Mouse (Mus musculus) embryonic facial prominence, embryonic 15.5 days (tissue): ENCODE measurements at regions not wholly inside any gene's neighbourhood (a gene's known extent, or its start where the extent isn't known, plus 50 kb on each side); places are given as distances from the start of the nearest gene placed in this dataset.

Experiments used
- ATAC-seq: fragments of 200-750 bp; cut with Nextera tagmentation; 2 replicates; pipeline ENCODE4 v1.8.0; 2017; ENCODE audit warnings: low read depth, moderate TSS enrichment; ENCODE audit not compliant: insufficient number of reproducible peaks, low FRiP score, low TSS enrichment
- H3K27ac ChIP-seq: fragments of 300-500 bp; sonication (generic); replicated peaks from 2 replicates; pipeline ENCODE4 v1.5.1; 2015; ENCODE audit warnings: mild to moderate bottlenecking, inconsistent platforms
- H3K27me3 ChIP-seq: fragments of 300-500 bp; sonication (generic); 2 replicates; pipeline ENCODE4 v1.6.1; 2015; ENCODE audit warnings: inconsistent platforms
- H3K36me3 ChIP-seq: fragments of 300-500 bp; sonication (generic); 2 replicates; pipeline ENCODE4 v1.6.1; 2015; ENCODE audit warnings: mild to moderate bottlenecking, inconsistent platforms
- H3K4me1 ChIP-seq: fragments of 300-500 bp; sonication (generic); 2 replicates; pipeline ENCODE4 v1.6.1; 2015; ENCODE audit warnings: inconsistent platforms
- H3K4me2 ChIP-seq: fragments of 300-500 bp; sonication (generic); replicated peaks from 2 replicates; pipeline ENCODE4 v1.6.1; 2015; ENCODE audit warnings: mild to moderate bottlenecking, inconsistent platforms
- H3K4me3 ChIP-seq: fragments of 300-500 bp; sonication (generic); replicated peaks from 2 replicates; pipeline ENCODE4 v1.5.1; 2015; ENCODE audit warnings: mild to moderate bottlenecking, inconsistent platforms
- H3K9ac ChIP-seq: fragments of 300-500 bp; sonication (generic); 2 replicates; pipeline ENCODE4 v1.6.1; 2015; ENCODE audit warnings: inconsistent platforms
- H3K9me3 ChIP-seq: fragments of 300-500 bp; sonication (generic); replicated peaks from 2 replicates; pipeline ENCODE4 v1.6.1; 2016; ENCODE audit warnings: inconsistent platforms
- WGBS: fragments of 180-500 bp; shearing (Covaris S2); methylation state at CpG from one replicate; pipeline ENCODE4 v1.1.7; 2015; 5-methylcytosine and 5-hydroxymethylcytosine counted together

DNA sequence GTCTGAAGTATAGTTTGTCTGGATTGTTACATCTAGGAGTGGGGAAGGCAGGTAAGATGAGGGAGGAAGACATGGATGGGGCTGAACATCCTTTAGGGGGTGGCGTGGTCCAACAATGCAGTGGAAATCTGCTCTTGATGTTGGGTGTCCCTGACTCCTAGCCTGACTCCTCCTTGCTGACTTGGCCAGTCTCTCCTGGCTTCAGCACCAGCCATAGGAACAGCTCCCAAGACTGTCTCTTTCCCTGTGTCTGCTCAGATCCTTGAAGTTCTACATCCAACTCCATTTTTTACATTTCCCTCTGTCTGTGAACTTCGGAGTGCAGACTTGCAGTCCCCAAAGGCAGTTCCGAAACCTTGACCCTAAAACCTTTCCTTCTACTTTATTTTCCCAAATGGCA lies 436.8 kb downstream of the Cdh26 start:
- H3K4me2 ChIP-seq: no peak overlapping the region
- no peaks in the 10 kb centered on the region; the same call in 1 of the 2 replicates for H3K27me3 ChIP-seq
- 44% methylated on average over 3 of the region's 3 CpGs for WGBS
- no peaks in the 10 kb centered on the region for H3K36me3 ChIP-seq
- no peak overlapping the region for H3K27ac ChIP-seq
- no peak overlapping the region for H3K9ac ChIP-seq
- no peaks in the 10 kb centered on the region for H3K4me1 ChIP-seq
- H3K9me3 ChIP-seq: no peaks in the 10 kb centered on the region
- ATAC-seq: no peak
- no peak overlapping the region for H3K4me3 ChIP-seq

- WGBS: 78% methylated on average over 3 of the region's 3 CpGs
- Histone ChIP-seq H3K4me3 (no peak overlapping the region), H3K9me3 (no peaks in the 10 kb centered on the region), H3K4me2 (no peak overlapping the region), H3K27me3 (no peaks in the 10 kb centered on the region; the same call in 1 of the 2 replicates), H3K9ac (no peak overlapping the region), H3K4me1 (no peaks in the 10 kb centered on the region), H3K27ac (no peak overlapping the region), H3K36me3 (no peaks in the 10 kb centered on the region)
- ATAC-seq: no peak; the same call in 1 of the 2 replicates
Observed at GRCm38 (mm10) chr2:178869160-178869559, 438.8 kb downstream of the Cdh26 start.

DNA sequence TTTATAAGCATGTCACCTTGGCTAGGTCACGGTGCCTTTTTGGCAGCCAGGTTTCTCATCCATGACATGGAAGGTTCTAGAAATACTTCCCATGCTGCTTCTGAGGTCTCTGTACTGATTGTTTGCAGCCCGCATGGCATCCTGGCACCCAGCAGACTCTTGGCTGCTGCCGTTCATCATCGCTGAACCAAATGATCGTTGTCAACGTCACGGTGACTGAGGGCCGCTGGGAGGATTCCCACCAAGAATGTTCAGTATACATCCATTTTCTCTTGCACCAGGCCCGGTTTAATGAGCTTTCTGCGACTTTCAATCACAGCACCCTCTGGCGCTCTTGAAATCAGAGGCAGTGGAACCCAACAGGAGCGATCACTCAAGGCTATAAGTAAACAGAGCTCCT lies 448.1 kb downstream of the Cdh26 start:
- no peaks in the 10 kb centered on the region for H3K36me3 ChIP-seq
- no peak overlapping the region for H3K27ac ChIP-seq
- H3K4me2 ChIP-seq: no peak overlapping the region
- no peaks in the 10 kb centered on the region; the same call in 1 of the 2 replicates for H3K27me3 ChIP-seq
- H3K4me1 ChIP-seq: no peaks in the 10 kb centered on the region
- 91% methylated on average over 12 of the region's 12 CpGs for WGBS
- no peak for ATAC-seq
- H3K4me3 ChIP-seq: no peak overlapping the region
- no peak overlapping the region for H3K9ac ChIP-seq
- no peaks in the 10 kb centered on the region for H3K9me3 ChIP-seq

DNA sequence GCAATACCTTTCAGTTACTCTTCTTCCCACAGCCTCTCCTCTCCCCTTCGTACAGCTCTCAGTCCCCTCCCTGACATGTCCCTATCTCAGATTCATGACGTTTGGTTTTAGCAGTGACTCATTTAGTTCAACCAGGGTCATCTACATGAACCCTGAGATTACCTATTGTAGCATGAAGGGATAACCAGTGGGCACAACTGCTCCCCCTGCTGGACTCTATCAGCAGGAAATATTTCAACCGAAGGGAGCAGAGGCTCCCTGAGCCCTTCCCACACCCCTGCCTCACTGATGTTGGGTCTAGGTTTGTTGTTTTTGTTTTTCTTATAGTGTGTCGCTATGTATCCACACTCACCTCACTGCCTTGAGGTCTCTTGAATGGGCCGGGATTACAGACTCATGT lies 455.4 kb downstream of the Cdh26 start:
- no peaks in the 10 kb centered on the region for H3K36me3 ChIP-seq
- no peak overlapping the region for H3K4me2 ChIP-seq
- H3K4me1 ChIP-seq: no peaks in the 10 kb centered on the region
- no peak for ATAC-seq
- H3K4me3 ChIP-seq: no peak overlapping the region
- WGBS: 50% methylated on average over 5 of the region's 5 CpGs
- H3K27ac ChIP-seq: no peak overlapping the region
- H3K9ac ChIP-seq: no peak overlapping the region
- no peaks in the 10 kb centered on the region for H3K9me3 ChIP-seq
- no peaks in the 10 kb centered on the region for H3K27me3 ChIP-seq

- no peak overlapping the region for H3K4me3 ChIP-seq
- no peak overlapping the region for H3K9ac ChIP-seq
- no peaks in the 10 kb centered on the region for H3K27me3 ChIP-seq
- no peaks in the 10 kb centered on the region for H3K4me1 ChIP-seq
- no peak overlapping the region for H3K4me2 ChIP-seq
- no peaks in the 10 kb centered on the region for H3K9me3 ChIP-seq
- 67% methylated on average over 6 of the region's 6 CpGs for WGBS
- peak; percentile 40; the same call in 1 of the 2 replicates for ATAC-seq
- no peaks in the 10 kb centered on the region for H3K36me3 ChIP-seq
- no peak overlapping the region for H3K27ac ChIP-seq
Observed at GRCm38 (mm10) chr2:178888704-178889103, 458.4 kb downstream of the Cdh26 start.

DNA sequence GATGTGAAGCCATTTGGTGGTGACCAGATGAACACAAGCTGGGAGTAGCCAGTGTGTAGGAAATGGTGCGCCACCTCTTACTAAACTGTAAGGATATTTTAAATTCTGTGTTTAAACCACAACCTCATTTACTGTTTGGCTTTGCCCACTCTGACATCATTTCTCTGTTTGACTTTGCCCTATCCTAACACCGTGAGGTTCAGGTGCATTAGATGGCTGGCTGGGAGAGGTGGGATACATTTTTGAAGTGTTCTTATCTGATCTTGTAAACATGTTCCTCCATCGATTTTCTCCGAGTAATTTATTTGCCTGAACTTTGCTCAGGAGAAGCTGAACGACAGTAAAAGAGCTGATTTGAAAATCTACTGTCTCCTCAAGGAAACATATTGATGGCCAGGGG lies 472.1 kb downstream of the Cdh26 start:
- H3K4me2 ChIP-seq: no peak overlapping the region
- H3K4me1 ChIP-seq: no peaks in the 10 kb centered on the region
- no peak for ATAC-seq
- H3K27ac ChIP-seq: no peak overlapping the region
- H3K9ac ChIP-seq: no peak overlapping the region
- H3K9me3 ChIP-seq: no peaks in the 10 kb centered on the region
- H3K27me3 ChIP-seq: no peaks in the 10 kb centered on the region
- no peak overlapping the region for H3K4me3 ChIP-seq
- H3K36me3 ChIP-seq: no peaks in the 10 kb centered on the region
- 76% methylated on average over 5 of the region's 5 CpGs for WGBS

GRCm38 (mm10) chr2:178909325-178909724 lies 479.0 kb downstream of the Cdh26 start:
- no peak for ATAC-seq
- no peaks in the 10 kb centered on the region for H3K9me3 ChIP-seq
- no peaks in the 10 kb centered on the region for H3K27me3 ChIP-seq
- no peak overlapping the region for H3K9ac ChIP-seq
- no peak overlapping the region for H3K27ac ChIP-seq
- no peaks in the 10 kb centered on the region for H3K4me1 ChIP-seq
- no peaks in the 10 kb centered on the region for H3K36me3 ChIP-seq
- no peak overlapping the region for H3K4me3 ChIP-seq
- H3K4me2 ChIP-seq: no peak overlapping the region
- 61% methylated on average over 7 of the region's 7 CpGs for WGBS

- no peak for ATAC-seq
- no peak overlapping the region for H3K9ac ChIP-seq
- no peaks in the 10 kb centered on the region for H3K27me3 ChIP-seq
- WGBS: 55% methylated on average over 3 of the region's 3 CpGs
- H3K36me3 ChIP-seq: no peaks in the 10 kb centered on the region
- H3K4me3 ChIP-seq: no peak overlapping the region
- H3K4me2 ChIP-seq: no peak overlapping the region
- no peak overlapping the region for H3K27ac ChIP-seq
- H3K9me3 ChIP-seq: no peaks in the 10 kb centered on the region
- H3K4me1 ChIP-seq: no peaks in the 10 kb centered on the region
Observed at GRCm38 (mm10) chr2:178911646-178912045, 481.3 kb downstream of the Cdh26 start.

- H3K36me3 ChIP-seq: no peaks in the 10 kb centered on the region
- no peaks in the 10 kb centered on the region for H3K4me1 ChIP-seq
- H3K9ac ChIP-seq: no peak overlapping the region
- no peaks in the 10 kb centered on the region for H3K27me3 ChIP-seq
- no peak overlapping the region for H3K27ac ChIP-seq
- no peak for ATAC-seq
- no peak overlapping the region for H3K4me2 ChIP-seq
- no peak overlapping the region for H3K4me3 ChIP-seq
- WGBS: 77% methylated on average over 6 of the region's 6 CpGs
- H3K9me3 ChIP-seq: no peaks in the 10 kb centered on the region
Observed at GRCm38 (mm10) chr2:178916316-178917033, 486.1 kb downstream of the Cdh26 start.

DNA sequence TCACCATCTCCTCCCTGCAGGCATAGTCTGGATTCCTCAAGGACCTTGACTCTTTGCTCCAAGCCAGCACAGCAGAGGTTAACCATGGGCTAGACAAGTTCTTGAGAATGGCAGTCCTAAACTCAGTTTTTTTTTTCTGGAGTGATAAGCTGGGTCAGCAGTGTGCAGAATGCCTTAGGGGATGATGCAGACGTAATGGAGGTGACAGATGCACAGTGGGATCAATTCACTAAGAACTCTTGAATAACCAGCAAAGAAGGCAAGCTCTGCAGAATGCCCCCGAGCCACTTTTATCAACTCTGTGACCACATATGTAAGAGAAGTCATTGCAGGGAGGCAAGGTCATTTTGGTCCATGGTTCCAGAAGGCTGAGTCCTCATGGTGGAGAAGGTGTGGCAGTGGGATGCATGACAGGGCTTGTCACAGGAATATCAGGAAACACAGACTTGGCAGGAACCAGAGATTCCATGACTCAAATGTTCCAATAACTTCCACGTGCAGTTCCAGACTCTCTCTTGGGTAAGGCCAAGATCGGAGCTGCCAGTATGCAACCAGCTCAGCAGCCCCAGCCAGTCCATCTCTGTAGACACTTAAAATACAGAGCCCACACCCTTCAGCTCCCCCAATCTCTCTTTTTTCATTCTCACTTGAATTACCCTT lies 494.3 kb downstream of the Cdh26 start:
- 54% methylated on average over 4 of the region's 4 CpGs for WGBS
- Histone ChIP-seq H3K36me3 (no peaks in the 10 kb centered on the region), H3K9me3 (no peaks in the 10 kb centered on the region), H3K9ac (no peak overlapping the region), H3K4me3 (no peak overlapping the region), H3K4me1 (peaks cover 7% of the 10 kb centered on the region; the same call in 1 of the 2 replicates), H3K27me3 (no peaks in the 10 kb centered on the region), H3K4me2 (no peak overlapping the region), H3K27ac (no peak overlapping the region)
- no peak for ATAC-seq

GRCm38 (mm10) chr2:178927038-178927660 lies 496.8 kb downstream of the Cdh26 start:
- H3K4me2 ChIP-seq: no peak overlapping the region
- H3K27me3 ChIP-seq: no peaks in the 10 kb centered on the region
- WGBS: 70% methylated on average over 13 of the region's 13 CpGs
- no peak overlapping the region for H3K4me3 ChIP-seq
- H3K9ac ChIP-seq: no peak overlapping the region
- H3K27ac ChIP-seq: no peak overlapping the region
- H3K9me3 ChIP-seq: no peaks in the 10 kb centered on the region
- H3K4me1 ChIP-seq: peaks cover 7% of the 10 kb centered on the region; the same call in 1 of the 2 replicates
- ATAC-seq: no peak
- H3K36me3 ChIP-seq: no peaks in the 10 kb centered on the region
